Mouse (Mus musculus) embryo, embryonic 11.5 days (tissue): ENCODE results near the gene Tspan9.

ENCODE experiments used
- DNase-seq: peaks from one replicate; pipeline ENCODE4 v3.0.0-alpha.2; 2012; ENCODE audit warnings: low read depth, low spot score

Gene Tspan9

DNA sequence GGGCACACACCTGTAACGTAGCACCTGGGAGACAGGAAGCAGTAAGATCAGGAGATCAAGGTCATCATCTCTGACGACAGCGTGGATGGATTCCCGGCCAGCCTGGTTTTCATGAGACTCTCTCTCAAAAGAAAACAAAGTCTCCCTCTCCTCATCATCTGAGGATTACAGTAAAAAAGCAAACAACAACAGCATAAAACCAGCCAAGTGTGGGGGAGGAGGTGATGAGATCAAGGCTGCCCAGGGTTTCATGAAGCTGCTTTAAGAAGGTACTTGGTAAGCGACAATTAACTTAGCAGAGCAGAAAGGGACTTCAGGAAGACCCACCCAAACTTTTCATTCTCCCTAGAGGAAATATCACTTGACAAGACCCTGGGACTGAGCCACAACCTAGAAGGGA, 39.5 kb downstream of the Tspan9 start:
- DNase-seq, result no peak

DNA sequence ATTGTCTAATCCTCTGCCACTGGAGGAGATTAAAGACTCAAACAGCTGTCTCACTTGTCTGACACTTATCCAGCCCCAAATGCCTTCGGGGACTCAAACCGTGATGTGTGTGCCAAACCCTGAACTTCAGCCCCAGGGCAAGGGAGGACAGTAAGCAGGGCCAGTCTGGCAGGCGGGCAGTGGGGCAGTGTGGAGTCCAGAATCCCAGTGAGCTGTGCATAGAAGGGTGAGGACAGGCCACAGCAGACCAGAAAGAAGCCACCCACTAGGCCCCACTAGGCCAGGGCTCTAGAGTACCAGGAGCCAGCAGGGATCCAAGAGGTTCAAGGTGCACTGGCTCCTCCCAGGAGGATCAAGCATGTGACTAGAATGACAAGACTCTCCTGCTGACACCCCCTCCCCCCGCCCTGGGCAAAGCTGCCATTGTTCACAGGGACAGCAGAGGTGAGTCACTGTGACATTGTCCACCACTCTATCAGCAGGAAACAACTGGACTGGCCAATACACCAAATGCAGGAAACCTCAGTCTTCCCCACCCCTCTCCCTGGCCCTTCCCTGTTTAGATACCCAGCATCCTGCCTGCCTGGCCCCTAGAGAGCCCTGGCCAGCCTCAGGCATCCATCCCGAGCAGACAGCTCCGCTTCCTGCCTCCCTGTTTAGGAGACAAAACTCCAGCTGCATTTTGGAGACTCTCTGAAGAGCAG, 40.9 kb downstream of the Tspan9 start:
- no peak for DNase-seq

DNA sequence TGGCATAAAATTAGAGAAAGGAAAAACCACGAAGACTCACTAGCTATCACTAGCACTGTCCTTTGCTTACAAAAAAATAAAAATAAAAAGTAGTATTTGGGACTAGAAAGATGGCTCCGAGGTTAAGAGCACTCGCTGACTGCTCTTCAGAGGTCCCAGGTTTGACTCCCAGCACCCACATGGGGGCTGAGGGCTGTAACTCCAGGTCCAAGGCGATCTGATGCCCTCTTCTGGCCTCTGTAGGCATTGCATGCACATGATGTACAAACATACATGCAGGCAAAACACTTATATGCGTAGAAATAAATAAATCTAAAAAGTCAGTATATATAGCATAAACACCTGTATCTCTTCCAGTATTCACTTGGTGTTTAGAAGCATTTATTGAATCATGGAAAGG, 43.5 kb downstream of the Tspan9 start:
- DNase-seq, result no peak

DNA sequence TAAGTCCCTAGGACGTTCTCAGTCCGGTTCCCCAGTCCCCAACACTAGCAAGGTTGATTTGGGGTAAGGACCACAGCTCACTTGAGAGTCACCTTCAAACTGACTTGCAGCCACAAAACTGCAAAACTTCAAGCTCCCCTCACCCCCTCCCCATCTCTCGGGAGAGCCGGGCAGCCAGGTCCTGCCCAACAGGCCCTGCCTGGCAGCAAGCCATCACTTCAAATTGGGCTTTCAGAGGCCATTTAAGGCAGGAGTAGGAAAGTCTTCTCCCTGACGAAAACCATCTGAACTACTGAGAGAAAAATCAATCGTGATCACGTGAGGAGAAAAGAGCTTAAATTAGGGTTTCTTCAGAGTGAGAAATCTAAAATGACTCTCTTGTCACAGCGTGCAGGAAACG, 44.2 kb downstream of the Tspan9 start:
- DNase-seq, result no peak

DNA sequence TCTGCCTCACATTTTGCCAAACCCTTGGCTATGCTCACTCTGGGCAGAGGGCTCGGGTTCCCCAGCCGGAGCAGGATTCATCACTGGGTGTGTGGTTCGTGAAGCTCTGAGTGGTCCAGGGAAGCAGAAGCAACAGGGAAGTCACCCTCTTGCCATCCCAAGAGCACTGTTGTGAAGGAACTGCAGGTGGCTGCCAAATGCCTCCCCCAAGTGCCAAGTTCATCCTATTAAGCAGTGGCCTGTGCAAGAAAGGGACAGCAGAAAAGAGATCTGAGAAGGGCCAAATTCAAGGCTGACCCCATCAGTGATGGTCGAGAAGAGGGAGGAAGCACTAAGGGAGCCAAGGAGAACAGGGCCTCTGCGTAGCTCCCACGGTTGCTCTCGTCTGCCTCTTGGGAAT, 46.9 kb downstream of the Tspan9 start:
- no peak for DNase-seq

DNA sequence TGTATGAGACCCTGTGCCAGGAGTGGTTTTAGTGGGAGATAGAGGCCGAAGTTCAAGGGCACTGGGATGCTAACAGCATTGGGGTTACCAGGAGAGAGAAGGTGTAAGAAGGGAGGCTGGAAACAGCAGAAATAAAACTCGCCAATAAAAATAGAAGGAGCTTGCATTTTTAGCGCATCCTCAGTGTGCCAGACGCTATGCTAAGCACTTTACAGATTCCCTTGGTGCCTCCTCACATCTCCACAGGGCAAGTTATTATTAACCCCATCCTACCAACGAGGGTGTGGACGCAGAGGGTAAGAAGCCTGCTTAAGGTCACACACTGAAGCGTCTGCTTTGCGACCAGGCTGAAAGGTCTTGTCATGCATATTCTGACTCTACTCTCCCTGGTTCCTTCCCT, 47.5 kb downstream of the Tspan9 start:
- DNase-seq, result no peak

DNA sequence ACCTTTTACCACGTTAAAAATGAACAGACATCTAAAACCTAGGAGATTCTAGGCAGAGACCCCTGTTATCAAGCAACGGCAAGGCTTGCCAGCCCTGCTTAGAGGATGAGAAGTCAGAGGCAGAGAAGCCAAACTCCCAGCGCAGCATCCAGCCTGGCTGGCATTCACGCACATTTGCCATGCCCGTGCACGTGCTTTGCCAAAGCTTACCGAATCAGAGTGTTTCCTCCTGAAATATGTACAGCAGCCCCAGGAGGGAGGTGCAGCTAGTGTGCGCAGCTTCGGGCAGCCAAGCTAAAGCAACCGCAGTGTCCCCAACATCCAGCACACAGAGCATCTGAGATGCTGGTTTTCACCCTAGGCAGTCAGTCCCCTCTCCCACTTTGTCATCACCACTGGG, 48.3 kb downstream of the Tspan9 start:
- DNase-seq, result no peak

DNA sequence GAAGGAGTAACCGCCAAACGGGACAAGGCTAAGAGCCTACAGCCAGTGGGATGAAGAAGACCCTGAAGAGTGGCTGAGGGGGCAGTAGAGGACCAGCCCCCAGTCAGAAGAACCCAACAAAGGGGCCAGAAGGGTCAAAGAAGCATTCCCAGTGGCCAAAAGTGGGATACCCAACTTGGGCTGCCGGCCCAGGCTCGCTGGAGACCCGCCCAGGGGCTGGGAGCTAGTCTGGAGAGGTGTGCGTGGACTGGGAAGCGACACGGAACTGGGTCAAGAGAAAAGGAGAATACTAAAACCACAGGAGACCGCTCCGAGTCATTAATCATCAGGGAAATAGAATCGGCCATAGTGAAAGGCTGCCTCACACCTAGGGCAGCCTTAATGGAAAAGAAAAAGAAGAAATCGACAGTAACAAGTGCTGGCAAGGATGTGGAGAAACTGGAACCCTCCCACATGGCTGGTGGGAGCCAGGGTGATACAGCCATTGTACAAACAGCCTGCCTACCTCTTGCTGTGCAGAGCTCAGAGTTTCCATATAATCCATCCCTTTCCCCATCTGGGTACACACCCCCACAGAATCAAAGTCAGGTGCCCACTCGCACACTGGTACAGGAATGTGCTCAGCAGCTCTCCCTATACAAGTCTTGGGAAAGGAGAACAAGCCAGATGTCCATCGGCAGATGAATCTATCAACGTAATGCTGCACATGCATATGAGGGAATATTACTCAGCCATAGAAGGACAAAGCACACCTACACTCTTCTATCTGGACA, 49.4 kb downstream of the Tspan9 start:
- DNase-seq, result no peak

DNA sequence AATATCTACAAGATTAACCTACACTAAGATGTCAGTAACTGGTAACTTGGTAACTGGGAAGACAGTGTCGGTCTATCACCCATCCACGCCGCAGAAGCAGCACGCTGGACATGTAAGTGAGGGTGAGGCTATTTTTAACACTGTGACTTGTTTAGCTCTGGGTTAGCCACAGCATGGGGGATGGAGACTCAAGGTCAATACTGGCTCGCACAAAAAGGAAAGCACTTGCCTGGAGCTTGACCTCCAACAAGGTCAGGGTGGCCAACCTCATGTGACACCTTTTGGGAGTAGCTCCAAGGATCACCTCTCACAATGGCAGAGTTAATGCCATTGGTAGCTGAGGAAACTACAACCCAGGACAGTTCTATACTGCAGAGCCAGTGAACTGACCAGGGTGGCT, 50.8 kb downstream of the Tspan9 start:
- no peak for DNase-seq

DNA sequence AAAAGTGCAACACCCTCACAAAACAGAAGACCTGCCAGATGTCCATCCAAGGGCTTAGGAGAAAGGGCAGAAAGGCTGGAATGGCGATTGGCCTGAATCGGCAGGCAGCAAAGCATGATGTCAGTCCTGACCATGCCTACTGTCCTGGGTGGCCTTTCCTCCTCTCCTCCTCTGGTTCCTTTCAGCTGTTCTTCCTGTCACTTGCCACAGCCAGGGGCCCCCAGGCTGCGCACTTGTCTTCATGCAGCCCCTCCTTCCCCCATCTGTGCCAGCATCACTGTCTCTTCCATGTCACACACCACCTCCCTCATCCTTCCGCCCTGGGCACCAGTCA, 51.6 kb downstream of the Tspan9 start:
- DNase-seq, result no peak

DNA sequence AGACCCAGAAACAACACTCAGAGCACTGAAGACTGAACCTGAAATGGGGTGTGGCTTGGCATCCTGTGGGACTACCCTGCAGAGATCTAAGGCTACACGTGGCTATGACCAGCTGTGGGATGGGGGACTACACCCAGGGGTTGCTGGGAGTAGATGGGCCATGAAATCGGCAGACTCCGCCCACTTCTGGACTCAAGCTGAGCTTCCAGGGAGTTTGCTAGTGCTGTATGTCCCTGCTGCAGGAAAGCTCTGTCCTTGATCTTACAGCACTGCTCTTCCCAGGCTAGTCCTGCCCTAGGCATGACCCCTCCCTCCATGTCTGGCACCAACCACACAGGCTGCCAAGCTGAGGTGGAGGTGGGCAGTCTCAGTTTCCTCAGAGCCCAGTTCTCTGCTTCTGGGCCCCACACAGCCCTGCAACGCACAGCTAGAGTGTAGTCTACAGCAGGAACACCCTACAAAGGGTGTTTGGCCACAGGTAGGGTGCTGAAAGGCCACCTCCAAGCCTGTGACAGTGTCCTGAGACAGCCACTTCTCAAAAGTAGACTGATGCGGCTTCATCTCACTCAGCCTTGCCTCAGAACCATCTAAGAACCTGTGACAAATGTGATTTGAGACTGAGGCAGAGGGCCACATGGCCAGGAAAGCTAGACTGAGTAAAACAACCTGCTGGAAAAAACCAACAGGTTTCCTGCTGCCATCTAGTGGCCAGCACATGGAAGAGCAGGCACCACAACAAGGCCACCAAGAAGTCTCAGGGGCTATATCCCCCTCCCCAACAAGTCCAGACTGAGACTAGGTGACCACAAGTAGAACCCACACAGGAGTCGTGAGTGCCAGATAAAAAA, 52.2 kb downstream of the Tspan9 start:
- peak; percentile 63 for DNase-seq

DNA sequence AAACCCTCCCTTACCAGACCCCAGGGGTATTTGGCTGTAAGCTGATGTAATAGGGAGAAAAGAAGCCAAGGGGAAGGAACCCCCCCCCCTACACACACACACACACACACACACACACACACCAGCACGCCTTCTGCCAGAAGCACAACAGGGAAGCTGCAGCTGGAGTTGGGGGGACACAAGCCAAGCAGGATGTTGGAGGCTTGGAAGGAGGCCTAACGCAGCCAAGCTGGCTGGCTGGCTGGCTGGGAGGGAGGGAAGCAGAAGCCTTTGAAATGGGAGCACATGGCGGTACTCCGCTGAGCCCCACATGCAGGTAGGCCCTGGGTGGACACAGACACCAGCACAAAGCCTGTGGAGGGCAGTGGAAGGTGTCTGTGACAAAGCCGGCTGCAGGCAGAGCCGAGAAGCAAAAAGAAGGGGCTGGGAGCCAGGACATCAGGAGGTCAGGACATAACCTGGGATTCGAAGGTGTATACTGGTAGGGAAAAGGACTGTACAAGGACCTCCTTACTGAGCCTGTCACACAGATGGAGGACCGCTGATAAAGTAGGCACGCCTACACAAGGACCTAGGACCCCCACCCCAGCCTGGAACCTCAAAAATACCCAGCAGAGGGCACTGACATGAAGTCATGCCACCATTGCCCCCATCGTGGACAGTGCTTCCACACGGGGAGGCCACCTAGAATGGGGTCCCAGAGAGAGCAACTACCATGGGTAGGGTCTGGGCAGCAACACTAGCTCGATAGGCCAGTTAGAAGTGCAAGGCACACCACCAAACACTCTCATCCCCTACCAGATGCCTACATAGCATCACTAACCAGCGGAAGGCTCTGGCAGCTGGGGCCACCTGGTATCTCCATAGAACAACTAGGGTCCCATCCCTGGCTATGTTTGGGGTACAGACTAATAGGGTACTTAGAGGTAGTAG, 53.4 kb downstream of the Tspan9 start:
- DNase-seq, result no peak

DNA sequence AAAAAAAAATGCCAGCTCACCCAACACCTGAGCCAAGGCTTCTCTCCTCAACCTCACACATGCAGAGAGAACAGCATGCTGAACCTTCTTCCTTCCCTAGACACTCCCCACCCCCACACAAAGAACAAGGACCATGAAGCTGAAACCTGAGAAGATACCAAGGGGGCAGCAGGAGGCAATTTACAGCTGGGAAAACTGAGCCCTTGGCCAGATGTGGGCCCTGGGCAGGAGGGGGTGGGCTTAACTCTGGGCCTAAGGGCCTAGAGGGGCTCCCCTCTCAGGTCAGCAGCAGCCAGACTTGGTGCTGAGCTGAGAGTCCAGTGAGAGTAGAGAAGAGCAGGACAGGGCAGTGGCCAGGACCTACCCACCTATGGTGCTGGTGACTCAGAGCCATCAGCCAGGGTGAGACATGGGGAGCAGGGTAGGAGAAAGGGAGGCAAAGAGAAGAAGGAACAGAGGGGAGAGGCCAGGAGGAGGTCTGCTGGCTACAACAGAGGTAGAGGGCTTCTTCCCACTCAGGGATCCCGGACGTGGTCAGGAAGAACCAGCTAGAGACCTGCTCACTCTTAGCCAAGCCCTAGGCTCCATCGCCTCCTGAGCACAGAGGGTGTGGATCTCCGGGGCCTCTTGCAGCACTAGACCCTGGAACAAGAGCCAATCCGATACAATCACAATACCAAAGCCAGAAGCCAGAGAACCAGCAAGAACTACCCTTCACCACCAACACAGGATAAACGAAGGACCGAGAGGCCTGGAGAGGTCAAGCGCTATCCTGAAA, 54.5 kb downstream of the Tspan9 start:
- no peak for DNase-seq

DNA sequence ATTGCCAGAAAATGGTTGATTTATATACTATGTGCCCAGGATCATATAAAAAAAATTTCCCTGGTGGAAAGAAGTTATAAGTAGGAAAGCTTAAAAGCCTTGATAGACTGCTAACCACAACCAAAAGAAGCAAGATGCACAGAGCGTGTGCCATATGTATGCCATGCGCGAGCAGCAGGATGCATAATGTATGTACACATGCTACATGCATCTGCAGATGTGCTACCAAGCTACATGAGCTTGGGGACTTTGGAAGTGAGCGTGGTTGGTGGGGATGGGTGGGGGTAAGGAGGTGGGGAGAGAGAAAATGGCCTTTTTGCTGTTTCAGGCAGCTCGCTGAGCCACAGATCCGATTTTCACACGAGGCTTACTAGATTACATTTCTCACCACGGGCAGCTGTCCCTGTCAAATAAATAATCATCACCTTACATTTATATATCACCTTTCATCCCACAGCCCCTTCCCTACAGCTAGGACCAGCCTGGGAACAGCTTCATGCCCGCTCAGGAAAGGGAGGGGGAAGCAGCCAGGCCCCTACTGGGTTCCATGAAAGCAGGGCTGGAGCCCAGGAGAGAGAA, 57.8 kb downstream of the Tspan9 start:
- no peak for DNase-seq

DNA sequence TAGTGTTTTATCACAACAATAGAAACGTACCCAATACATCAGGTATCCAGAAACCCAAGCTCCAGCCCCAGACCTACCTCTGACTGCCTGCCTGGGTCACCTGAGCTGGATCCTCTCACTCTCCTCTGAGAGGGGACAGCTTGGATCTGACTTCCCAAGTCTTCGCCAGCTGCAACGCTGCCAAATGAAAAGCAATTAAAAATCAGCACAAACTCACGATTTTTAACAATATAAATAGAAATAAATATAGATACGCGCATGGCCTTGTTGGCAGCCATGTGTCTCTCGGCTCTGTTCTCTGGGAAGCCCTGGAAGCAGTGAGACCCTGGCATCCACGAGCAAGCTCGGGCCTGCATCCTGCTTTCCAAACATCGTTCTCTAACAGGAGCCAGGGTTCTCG, 60.1 kb downstream of the Tspan9 start:
- DNase-seq, result no peak

DNA sequence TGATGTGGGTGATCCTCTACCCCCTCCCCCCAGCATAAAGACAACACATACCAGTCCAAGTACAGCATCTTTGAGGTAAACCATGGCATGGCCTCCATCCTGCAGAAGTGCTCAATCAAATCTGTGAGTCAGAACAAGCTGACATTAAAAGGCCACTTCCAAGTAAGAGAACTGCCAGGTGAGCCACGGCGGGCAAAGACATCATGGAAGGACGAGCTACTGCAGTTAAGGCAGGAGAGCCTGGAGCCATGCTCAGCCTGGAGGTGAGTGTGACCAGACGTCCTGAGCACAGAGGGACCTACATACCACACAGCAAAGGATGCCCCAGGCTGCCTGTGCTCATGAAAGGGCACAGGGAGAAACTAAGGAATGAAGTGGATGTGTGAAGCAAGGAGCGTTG, 61.6 kb downstream of the Tspan9 start:
- DNase-seq, result no peak

DNA sequence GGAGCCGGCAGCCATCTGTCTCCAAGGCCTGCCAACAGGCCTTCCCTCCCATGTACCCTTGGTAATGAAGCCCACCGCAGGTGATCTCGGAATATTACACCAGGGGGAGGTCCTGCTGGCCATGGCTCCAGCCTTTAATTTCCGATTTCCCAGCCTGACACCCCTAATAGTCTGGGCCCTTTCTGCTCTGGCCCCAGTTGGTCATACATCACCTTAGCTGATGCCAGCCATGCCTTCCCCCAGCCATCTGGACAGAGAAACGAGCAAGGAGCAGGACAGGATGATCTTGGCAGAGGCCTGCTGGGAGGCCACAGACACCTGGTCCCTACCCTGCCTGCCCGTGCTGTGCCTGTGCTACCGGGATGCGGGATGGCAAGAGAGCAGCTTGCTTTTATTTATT, 62.1 kb downstream of the Tspan9 start:
- DNase-seq, result no peak

DNA sequence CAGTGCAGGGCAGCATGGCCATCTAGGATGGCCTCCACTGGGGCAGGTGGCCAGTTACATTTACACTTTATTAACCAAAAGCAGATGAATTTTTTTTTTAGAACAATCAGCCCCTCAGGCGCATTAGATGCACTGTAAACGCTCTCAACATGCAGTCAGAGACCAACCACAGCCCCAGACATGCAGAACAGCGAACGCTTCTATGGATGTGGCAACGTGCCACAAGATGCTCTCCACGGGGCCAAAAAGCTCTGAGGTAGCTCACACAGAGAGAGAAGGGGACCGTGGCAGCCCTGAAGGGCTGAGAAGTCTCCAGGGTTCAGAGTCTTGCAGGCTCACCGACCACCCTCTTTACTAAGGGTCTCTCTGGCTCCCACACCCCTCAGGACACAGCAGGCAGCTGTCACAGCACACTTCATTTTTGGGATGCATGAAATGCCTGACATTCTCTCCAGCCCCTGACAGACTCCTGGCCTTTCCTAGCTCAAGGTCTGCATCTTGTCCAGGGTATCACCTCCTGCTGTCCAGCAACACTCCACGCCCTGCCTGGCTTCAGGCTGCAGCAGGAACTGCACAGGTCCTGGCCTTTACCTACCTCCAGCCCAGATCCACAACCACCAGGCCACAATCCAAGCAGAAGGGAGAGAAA, 63.7 kb downstream of the Tspan9 start:
- no peak for DNase-seq

DNA sequence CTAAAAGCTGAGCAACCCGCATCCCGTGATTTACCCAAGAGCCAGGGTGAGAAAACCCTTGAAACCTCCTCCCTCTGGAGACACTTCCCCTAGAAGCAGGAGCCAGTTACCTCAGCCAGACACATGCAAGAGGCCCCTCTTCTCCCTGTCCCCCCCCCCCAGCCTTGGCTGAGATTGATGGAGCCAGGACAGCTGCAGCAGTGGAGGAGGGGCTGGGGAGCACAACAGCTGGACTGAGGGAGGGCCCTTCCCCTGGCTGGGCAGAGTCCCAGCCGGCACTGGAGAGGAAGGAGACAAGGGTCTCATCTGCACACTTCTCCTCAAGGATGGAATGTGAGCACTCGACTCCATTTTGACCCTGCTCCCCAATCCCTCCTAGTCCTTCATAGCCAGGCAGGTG, 64.9 kb downstream of the Tspan9 start:
- no peak for DNase-seq
